In the genomic region with DNA sequence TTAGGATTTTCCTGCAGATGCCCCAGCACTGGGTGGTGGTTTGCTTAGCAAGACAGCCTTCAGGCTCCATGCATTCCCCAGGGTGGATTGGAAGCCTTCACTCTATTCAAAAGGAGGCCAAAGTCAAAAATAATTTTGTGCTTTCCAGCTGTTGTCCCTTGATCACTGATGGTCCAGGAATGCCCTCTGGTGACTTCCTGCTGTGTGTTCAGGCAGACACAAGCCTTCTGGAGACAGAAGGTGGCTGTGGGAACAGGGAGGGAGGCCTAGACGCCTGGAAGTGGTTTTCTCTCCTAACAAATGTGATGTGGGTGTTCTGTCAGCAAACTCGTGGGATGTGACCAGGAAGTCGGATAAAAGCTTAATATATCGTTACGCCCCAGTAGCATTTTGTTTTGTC, we compare ENCODE assay signal across 11 mouse cellular contexts.
A peak's percentile ranks its signal among the peaks of the same experiment; 100 is the strongest.
DNase-seq lines count a peak whose midpoint lies in the region; ATAC-seq and TF ChIP-seq lines count a peak whose summit lies in the region.
"Had no signal": no experiment of that assay in that cellular context is flagged by ENCODE, and none has a peak within 500 bp of the region (broad histone marks: within the 10 kb centered on the region; RNA-seq: fewer than 3 reads in every experiment).

No protein-coding gene starts in this region.

- TF ChIP-seq CTCF in gastrocnemius, adult 2 months (IDR thresholded peaks at IDR 0.05) = peak; percentile 33; the same call in 1 of the 2 replicates
- TF ChIP-seq CTCF in kidney, postnatal 0 days (IDR thresholded peaks at IDR 0.05; ENCODE audit: low read depth) = peak; percentile 57
- TF ChIP-seq CTCF in midbrain, postnatal 0 days (IDR thresholded peaks at IDR 0.05) = peak; percentile 45

- H3K36me3 ChIP-seq in kidney, postnatal 0 days (ENCODE audit: insufficient read depth, low read length) = no peaks in the 10 kb centered on the region
- H3K36me3 ChIP-seq in midbrain, postnatal 0 days (ENCODE audit: insufficient read depth, low read length) = no peaks in the 10 kb centered on the region
- no peaks in the 10 kb centered on the region for H3K36me3 ChIP-seq in midbrain, embryonic 15.5 days (replicated peaks)
- H3K36me3 ChIP-seq: forebrain, embryonic 12.5 days; hindbrain, embryonic 15.5 days had no signal

- H3K9me3 ChIP-seq in kidney, postnatal 0 days (replicated peaks; ENCODE audit: low read length) = no peaks in the 10 kb centered on the region
- H3K9me3 ChIP-seq in midbrain, postnatal 0 days (ENCODE audit: low read length) = no peaks in the 10 kb centered on the region
- no peaks in the 10 kb centered on the region for H3K9me3 ChIP-seq in midbrain, embryonic 15.5 days
- H3K9me3 ChIP-seq: forebrain, embryonic 12.5 days; hindbrain, embryonic 15.5 days had no signal

- H3K4me2 ChIP-seq in kidney, postnatal 0 days (ENCODE audit: low read length) = no peak overlapping the region
- no peak overlapping the region for H3K4me2 ChIP-seq in midbrain, postnatal 0 days (ENCODE audit: low read depth, low read length, poor library complexity, severe bottlenecking)
- H3K4me2 ChIP-seq in midbrain, embryonic 15.5 days = no peak overlapping the region
- H3K4me2 ChIP-seq: forebrain, embryonic 12.5 days; hindbrain, embryonic 15.5 days had no signal

- WGBS in kidney, postnatal 0 days = 26% methylated on average over 5 of the region's 5 CpGs
- WGBS in midbrain, postnatal 0 days = 75% methylated on average over 5 of the region's 5 CpGs
- WGBS in midbrain, embryonic 15.5 days = 74% methylated on average over 5 of the region's 5 CpGs

- H3K4me1 ChIP-seq in kidney, postnatal 0 days (replicated peaks; ENCODE audit: insufficient read depth, low read length) = no peaks in the 10 kb centered on the region
- H3K4me1 ChIP-seq in midbrain, postnatal 0 days (ENCODE audit: insufficient read depth, low read length) = no peaks in the 10 kb centered on the region
- no peaks in the 10 kb centered on the region for H3K4me1 ChIP-seq in midbrain, embryonic 15.5 days
- H3K4me1 ChIP-seq: hindbrain, embryonic 15.5 days had no signal

- H3K9ac ChIP-seq in kidney, postnatal 0 days (ENCODE audit: low read depth, low read length) = no peak overlapping the region
- H3K9ac ChIP-seq in midbrain, postnatal 0 days (replicated peaks; ENCODE audit: low read length, poor library complexity, severe bottlenecking) = no peak overlapping the region
- H3K9ac ChIP-seq in midbrain, embryonic 15.5 days = no peak overlapping the region
- H3K9ac ChIP-seq: forebrain, embryonic 12.5 days; hindbrain, embryonic 15.5 days had no signal

- intact Hi-C loops in gastrocnemius, adult 2 months (cut with DNase I) = no loop called here

- DNase-seq in gastrocnemius, adult 2 months = no peak
- no peak for DNase-seq in gastrocnemius, adult 8-10 months (ENCODE audit: low spot score in 2 of 2)
- DNase-seq in kidney, postnatal 0 days (ENCODE audit: low spot score) = peak; percentile 70
- DNase-seq in kidney, adult 8-10 months = no peak
- no peak for DNase-seq in midbrain, postnatal 0 days (ENCODE audit: low spot score)
- DNase-seq in kidney, postnatal 4 days = peak; percentile 37 to 56
- no peak for DNase-seq in testis, postnatal 14 days (ENCODE audit: low spot score)

- no peak overlapping the region for H3K4me3 ChIP-seq in gastrocnemius, adult 2 months
- H3K4me3 ChIP-seq in kidney, postnatal 0 days (replicated peaks; ENCODE audit: low read depth, low read length) = no peak overlapping the region
- no peak overlapping the region for H3K4me3 ChIP-seq in midbrain, postnatal 0 days (ENCODE audit: low read depth, low read length)
- H3K4me3 ChIP-seq in midbrain, embryonic 15.5 days = no peak overlapping the region
- H3K4me3 ChIP-seq: forebrain, embryonic 12.5 days; hindbrain, embryonic 15.5 days had no signal

- H3K27ac ChIP-seq in gastrocnemius, adult 2 months = no peak overlapping the region
- no peak overlapping the region for H3K27ac ChIP-seq in kidney, postnatal 0 days
- H3K27ac ChIP-seq in midbrain, postnatal 0 days (ENCODE audit: low read depth, low read length) = no peak overlapping the region
- no peak overlapping the region for H3K27ac ChIP-seq in midbrain, embryonic 15.5 days
- H3K27ac ChIP-seq: forebrain, embryonic 12.5 days; hindbrain, embryonic 15.5 days had no signal

- peak; percentile 40; the same call in 1 of the 2 replicates for ATAC-seq in kidney, postnatal 0 days (replicated peaks; ENCODE audit: low FRiP score, low read depth)
- no peak for ATAC-seq in midbrain, postnatal 0 days (ENCODE audit: low FRiP score)
- no peak for ATAC-seq in midbrain, embryonic 15.5 days (replicated peaks)
- ATAC-seq: midbrain, embryonic 16.5 days had no signal

- no peaks in the 10 kb centered on the region for H3K27me3 ChIP-seq in kidney, postnatal 0 days (ENCODE audit: insufficient read depth, low read length)
- no peaks in the 10 kb centered on the region for H3K27me3 ChIP-seq in midbrain, postnatal 0 days (ENCODE audit: insufficient read depth, low read length)
- no peaks in the 10 kb centered on the region for H3K27me3 ChIP-seq in midbrain, embryonic 15.5 days (replicated peaks)
- H3K27me3 ChIP-seq: forebrain, embryonic 12.5 days; hindbrain, embryonic 15.5 days had no signal

Comparison
In these comparisons a context has a peak if more than half of its experiments do, and no peak if none do; other contexts are left out.
1. DNase-seq: peak in kidney, postnatal 0 days (single experiment) and kidney, postnatal 4 days (2 of 2); none in gastrocnemius, adult 2 months (single experiment), gastrocnemius, adult 8-10 months (0 of 2), kidney, adult 8-10 months (0 of 2), midbrain, postnatal 0 days (single experiment) and testis, postnatal 14 days (single experiment).
2. Peak in every context shown above with its lines, with median percentiles within 50 percentile points of each other: CTCF ChIP-seq.